Mouse (Mus musculus): ENCODE measurements around the gene Parvb.

Gene Parvb

GRCm38 (mm10) chr15:84294391-84294790, 62.5 kb downstream of the Parvb start:
- no peak for DNase-seq (ENCODE audit: low read depth, low spot score)

- no peak for DNase-seq (ENCODE audit: low read depth, low spot score)
These were observed 63.4 kb downstream of the Parvb start for GRCm38 (mm10) chr15:84295225-84295624.

GRCm38 (mm10) chr15:84297454-84297853, 65.6 kb downstream of the Parvb start:
- no peak for DNase-seq (ENCODE audit: low read depth, low spot score)

GRCm38 (mm10) chr15:84298804-84299370, 67.0 kb downstream of the Parvb start:
- DNase-seq (ENCODE audit: low read depth, low spot score) = no peak

- DNase-seq (ENCODE audit: low read depth, low spot score) = peak; percentile 23
These were observed 68.0 kb downstream of the Parvb start for GRCm38 (mm10) chr15:84299662-84300333.

GRCm38 (mm10) chr15:84300591-84300990, 68.7 kb downstream of the Parvb start:
- DNase-seq (ENCODE audit: low read depth, low spot score) = no peak

- DNase-seq (ENCODE audit: low read depth, low spot score) = no peak
These were observed 69.2 kb downstream of the Parvb start for GRCm38 (mm10) chr15:84301026-84301425.

- DNase-seq (ENCODE audit: low read depth, low spot score) = no peak
These were observed 70.0 kb downstream of the Parvb start for GRCm38 (mm10) chr15:84301641-84302420.

- no peak for DNase-seq (ENCODE audit: low read depth, low spot score)
These were observed 71.4 kb downstream of the Parvb start for GRCm38 (mm10) chr15:84303264-84303663.

GRCm38 (mm10) chr15:84305333-84305732, 73.5 kb downstream of the Parvb start:
- no peak for DNase-seq (ENCODE audit: low read depth, low spot score)

GRCm38 (mm10) chr15:84310271-84310670, 78.4 kb downstream of the Parvb start:
- no peak for DNase-seq (ENCODE audit: low read depth, low spot score)

GRCm38 (mm10) chr15:84311295-84312085, 79.6 kb downstream of the Parvb start:
- DNase-seq (ENCODE audit: low read depth, low spot score) = no peak

GRCm38 (mm10) chr15:84312878-84313565, 81.2 kb downstream of the Parvb start:
- no peak for DNase-seq (ENCODE audit: low read depth, low spot score)

GRCm38 (mm10) chr15:84313566-84313878, 81.7 kb downstream of the Parvb start:
- no peak for DNase-seq (ENCODE audit: low read depth, low spot score)

GRCm38 (mm10) chr15:84314420-84315080, 82.7 kb downstream of the Parvb start:
- peak; percentile 74 for DNase-seq (ENCODE audit: low read depth, low spot score)

GRCm38 (mm10) chr15:84315276-84316046, 83.6 kb downstream of the Parvb start:
- no peak for DNase-seq (ENCODE audit: low read depth, low spot score)

- no peak for DNase-seq (ENCODE audit: low read depth, low spot score)
These were observed 87.5 kb downstream of the Parvb start for GRCm38 (mm10) chr15:84319393-84319792.

GRCm38 (mm10) chr15:84321544-84322174, 89.8 kb downstream of the Parvb start:
- DNase-seq (ENCODE audit: low read depth, low spot score) = no peak

GRCm38 (mm10) chr15:84323966-84324869, 92.4 kb downstream of the Parvb start, which contains the start of gene Parvg:
Parvg (plus strand) TSS chr15:84324026.
- DNase-seq (ENCODE audit: low read depth, low spot score) = no peak
